Mouse (Mus musculus): ENCODE measurements around the gene Kpnb1.
"Not testable (repeated sequence)": the region's sequence is repeated elsewhere in the genome, so short reads cannot be mapped to it uniquely, and the experiment has no call there.

DNA sequence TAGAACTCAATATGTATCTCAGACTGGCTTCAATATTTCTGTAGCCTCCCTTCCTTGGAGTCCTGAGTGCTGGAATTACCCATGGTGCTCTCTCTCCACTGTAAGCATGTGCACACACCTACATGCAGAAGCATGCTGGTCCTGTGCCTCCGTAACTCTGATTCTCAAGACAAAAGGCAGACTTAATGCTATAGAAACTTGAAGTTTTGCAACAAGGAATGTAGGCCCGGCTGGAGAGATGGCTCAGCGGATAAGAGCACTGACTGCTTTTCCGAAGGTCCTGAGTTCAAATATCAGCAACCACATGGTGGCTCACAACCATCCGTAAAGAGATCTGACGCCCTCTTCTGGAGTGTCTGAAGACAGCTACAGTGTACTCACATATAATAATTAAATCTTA is 2.0 kb upstream of the Kpnb1 start:
- not testable (repeated sequence) for TF ChIP-seq CTCF (IDR thresholded peaks at IDR 0.05; ENCODE audit: low read depth, low read length); POLR2A (IDR thresholded peaks at IDR 0.05; ENCODE audit: borderline replicate concordance, low read depth, low read length)

Measured in bone marrow macrophage, adult 2 months (primary cell).